Mouse (Mus musculus) limb, embryonic 14.5 days (tissue): ENCODE results near the gene Cnbd2. TPM values are rescaled to one million over a fixed set of nuclear protein-coding genes. Genes with fewer than 3 reads are reported as not detected.

Experiments
- ATAC-seq: fragments of 200-750 bp; cut with Nextera tagmentation; 2 replicates; pipeline ENCODE4 v1.8.0; 2017; ENCODE audit warnings: low read depth, moderate number of reproducible peaks, moderate TSS enrichment; ENCODE audit not compliant: low FRiP score
- DNase-seq: peaks from one replicate; pipeline ENCODE4 v3.0.0-alpha.2; 2015; ENCODE audit warnings: low spot score
- H3K27ac ChIP-seq: fragments of 300-500 bp; sonication (generic); replicated peaks from 2 replicates; pipeline ENCODE4 v1.5.1; 2014; ENCODE audit warnings: low read depth, mild to moderate bottlenecking, low read length, moderate library complexity, mixed read lengths
- H3K27me3 ChIP-seq: fragments of 300-500 bp; sonication (generic); 2 replicates; pipeline ENCODE4 v1.6.1; 2014; ENCODE audit warnings: low read length, mixed read lengths; ENCODE audit not compliant: control insufficient read depth, insufficient read depth
- H3K36me3 ChIP-seq: fragments of 300-500 bp; sonication (generic); 2 replicates; pipeline ENCODE4 v1.6.1; 2014; ENCODE audit warnings: mild to moderate bottlenecking, low read length, moderate library complexity, mixed read lengths; ENCODE audit not compliant: control insufficient read depth, insufficient read depth
- H3K4me1 ChIP-seq: fragments of 300-500 bp; sonication (generic); 2 replicates; pipeline ENCODE4 v1.6.1; 2014; ENCODE audit warnings: antibody characterized with exemption, low read length, mixed read lengths; ENCODE audit not compliant: control insufficient read depth, insufficient read depth
- H3K4me2 ChIP-seq: fragments of 300-500 bp; sonication (generic); replicated peaks from 2 replicates; pipeline ENCODE4 v1.6.1; 2014; ENCODE audit warnings: low read depth, mild to moderate bottlenecking, low read length, moderate library complexity; ENCODE audit not compliant: severe bottlenecking
- H3K4me3 ChIP-seq: fragments of 300-500 bp; sonication (generic); replicated peaks from 2 replicates; pipeline ENCODE4 v1.5.1; 2014; ENCODE audit warnings: low read length
- H3K9ac ChIP-seq: fragments of 300-500 bp; sonication (generic); 2 replicates; pipeline ENCODE4 v1.6.1; 2014; ENCODE audit warnings: mild to moderate bottlenecking, low read depth, low read length, moderate library complexity; ENCODE audit not compliant: severe bottlenecking
- H3K9me3 ChIP-seq: fragments of 300-500 bp; sonication (generic); 2 replicates; pipeline ENCODE4 v1.6.1; 2016; ENCODE audit warnings: low read length; ENCODE audit not compliant: control insufficient read depth
- POLR2A ChIP-seq: fragments of 200-500 bp; IDR thresholded peaks from 2 replicates; pipeline ENCODE4 v1.8.0; 2012; ENCODE audit warnings: inconsistent platforms, mild to moderate bottlenecking, moderate library complexity, borderline replicate concordance; ENCODE audit not compliant: insufficient read depth, insufficient read length; ENCODE audit errors: extremely low read depth
- WGBS: fragments of 180-500 bp; shearing (Covaris S2); extraction: QIAGEN DNeasy Blood & Tissue Kit; methylation state at CpG from one replicate; pipeline ENCODE4 v1.1.7; 2014; 5-methylcytosine and 5-hydroxymethylcytosine counted together
- polyA plus RNA-seq, 2 experiments: library from polyadenylated mRNA; depleted of rRNA in 1 of 2; stranded (reverse) in 1 of 2; unstranded in 1 of 2; fragments of >200 nt; fragmentation: Nextera tagmentation in 1 of 2; extraction: Ambion mirVana in 1 of 2; gene quantifications; 2 replicates each; pipeline versions ENCODE4 v1.2.1 to v1.2.3; 2012 to 2014

Gene Cnbd2
- polyA plus RNA-seq, 2 experiments: 2.2 to 4.6 TPM

DNA sequence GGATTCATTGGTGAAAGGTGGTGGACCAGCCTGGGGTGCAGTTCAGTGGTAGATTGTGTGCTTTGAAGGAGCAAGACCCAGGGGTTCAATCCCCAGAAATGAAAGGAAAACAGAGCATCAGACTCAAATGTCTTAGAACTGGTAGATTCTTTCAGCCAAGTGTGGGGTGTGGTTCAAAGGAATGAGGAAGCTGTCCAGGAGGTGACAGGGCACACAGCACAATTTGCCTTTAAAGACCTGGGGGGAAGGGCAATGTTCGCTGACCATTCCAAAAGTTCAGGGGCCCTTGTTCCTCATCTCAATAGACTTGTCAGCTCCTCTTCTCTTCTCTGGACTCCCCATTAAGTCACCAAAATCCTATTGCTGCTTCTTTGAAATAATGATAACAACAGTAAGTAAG is 105.1 kb downstream of the Cnbd2 start:
- no peak overlapping the region for H3K27ac ChIP-seq
- peaks cover 17% of the 10 kb centered on the region for H3K27me3 ChIP-seq
- ATAC-seq (no peak), DNase-seq (no peak)
- WGBS: 67% methylated on average over 1 of the region's 1 CpGs
- H3K9me3 ChIP-seq: no peaks in the 10 kb centered on the region
- no peaks in the 10 kb centered on the region for H3K36me3 ChIP-seq
- H3K9ac ChIP-seq: no peak overlapping the region
- H3K4me3 ChIP-seq: no peak overlapping the region
- no peak overlapping the region for H3K4me2 ChIP-seq
- no peak for TF ChIP-seq POLR2A
- 0 out of 2 replicates have a peak, but pooled peaks cover 10% of the 10 kb centered on the region for H3K4me1 ChIP-seq

DNA sequence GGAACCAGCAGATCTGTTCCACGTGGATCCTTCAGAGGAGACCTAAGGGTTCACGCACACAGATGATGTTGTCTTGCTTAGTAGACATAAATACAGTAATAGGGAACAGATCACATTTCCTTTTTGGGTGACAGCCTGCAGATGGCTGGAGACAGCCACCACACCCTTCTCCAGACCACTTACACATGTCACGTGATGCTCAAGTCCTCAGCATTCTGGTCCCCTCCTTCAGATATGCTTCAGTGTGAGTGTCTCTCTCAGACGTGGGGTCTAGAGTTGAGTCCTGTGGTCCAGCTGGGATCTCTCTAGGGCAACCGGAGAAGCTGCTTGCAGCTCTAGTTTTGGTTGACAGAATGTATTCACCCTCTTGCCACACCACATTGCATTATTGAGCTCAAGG is 106.4 kb downstream of the Cnbd2 start:
- Histone ChIP-seq H3K4me2 (no peak overlapping the region), H3K27me3 (peaks cover 26% of the 10 kb centered on the region), H3K36me3 (no peaks in the 10 kb centered on the region), H3K4me3 (no peak overlapping the region), H3K9ac (no peak overlapping the region), H3K4me1 (0 out of 2 replicates have a peak, but pooled peaks cover 10% of the 10 kb centered on the region), H3K9me3 (no peaks in the 10 kb centered on the region), H3K27ac (no peak overlapping the region)
- TF ChIP-seq POLR2A: no peak
- WGBS: 76% methylated on average over 5 of the region's 5 CpGs
- ATAC-seq (no peak), DNase-seq (no peak)

DNA sequence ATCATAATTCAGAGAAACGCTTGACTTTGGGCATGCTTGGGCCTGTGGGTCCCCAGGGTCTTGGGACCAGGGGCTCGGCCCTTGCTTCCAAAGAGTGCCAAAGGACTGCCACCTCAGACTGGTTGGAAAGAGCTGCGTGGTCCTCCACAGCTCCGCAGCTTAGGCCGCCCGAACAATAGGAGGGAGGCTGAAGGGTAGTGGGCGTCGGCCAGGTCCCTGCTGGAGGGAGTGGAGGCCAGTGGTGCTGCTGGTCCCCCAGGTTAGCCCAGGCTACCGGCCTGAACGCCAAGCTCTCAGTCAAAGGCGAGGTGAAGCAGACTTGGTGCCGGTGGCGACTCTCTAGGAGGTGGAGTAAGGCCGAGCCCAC is 108.2 kb downstream of the Cnbd2 start:
- DNase-seq (no peak), ATAC-seq (no peak)
- Histone ChIP-seq H3K27me3 (peaks cover 26% of the 10 kb centered on the region), H3K4me3 (peak overlapping the region; percentile 64), H3K9ac (peak overlapping the region; percentile 70), H3K36me3 (no peaks in the 10 kb centered on the region), H3K4me2 (peak overlapping the region; percentile 95), H3K4me1 (0 out of 2 replicates have a peak, but pooled peaks cover 10% of the 10 kb centered on the region), H3K27ac (0 out of 2 replicates have a peak overlapping the region, but pooled peaks have one; percentile 19), H3K9me3 (no peaks in the 10 kb centered on the region)
- 14% methylated on average over 12 of the region's 14 CpGs for WGBS
- TF ChIP-seq POLR2A: no peak

DNA sequence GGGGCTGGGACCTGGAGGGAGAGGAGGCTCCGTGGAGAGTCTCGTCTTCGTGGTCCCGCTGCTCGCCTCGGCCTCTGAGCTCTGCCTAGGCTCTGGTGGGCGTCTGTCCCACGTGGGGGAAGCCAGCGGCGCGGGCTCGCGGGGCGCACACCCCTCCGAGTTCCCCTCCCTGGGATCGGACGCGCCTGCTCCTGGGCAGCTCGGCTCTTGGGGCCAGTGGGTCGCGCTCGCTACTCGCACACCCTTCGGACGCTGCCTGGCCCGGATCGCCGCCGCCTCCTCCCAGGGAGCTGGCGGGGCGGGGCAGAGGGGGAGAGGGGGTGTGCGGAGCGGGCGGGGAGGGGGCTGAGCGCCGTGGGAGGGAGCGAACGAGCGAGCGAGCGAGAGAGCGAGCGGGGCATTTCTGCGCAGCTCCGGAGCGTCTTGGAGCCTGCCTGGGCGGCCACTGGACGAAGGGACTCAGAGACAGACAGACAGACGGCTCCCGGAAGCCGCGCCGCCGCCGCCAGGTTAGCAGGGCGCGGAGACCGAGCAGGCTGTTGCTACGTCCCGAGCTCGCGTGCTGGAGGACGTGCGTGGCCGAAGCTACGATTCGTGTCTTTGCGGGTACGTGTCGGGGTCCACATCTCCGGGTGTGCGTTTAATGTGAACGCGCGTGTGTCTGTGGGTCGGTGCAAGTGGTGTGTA is 108.7 kb downstream of the Cnbd2 start, which contains the start of gene Epb41l1:
Epb41l1 (plus strand) TSS at position 216 of the 687 bp plus-strand sequence.
- peak; percentile 69 for ATAC-seq
- Histone ChIP-seq H3K27ac (0 out of 2 replicates have a peak within 1 kb of the TSS, but pooled peaks have one; percentile 19), H3K36me3 (no peaks in the 10 kb centered on the region), H3K9me3 (no peaks in the 10 kb centered on the region), H3K27me3 (peaks cover 26% of the 10 kb centered on the region), H3K4me1 (0 out of 2 replicates have a peak, but pooled peaks cover 10% of the 10 kb centered on the region), H3K4me3 (peak within 1 kb of the TSS; percentile 64), H3K9ac (peak within 1 kb of the TSS; percentile 70), H3K4me2 (peak within 1 kb of the TSS; percentile 95)
- TF ChIP-seq POLR2A: no peak
- 4% methylated on average over 54 of the region's 76 CpGs for WGBS
- no peak for DNase-seq

DNA sequence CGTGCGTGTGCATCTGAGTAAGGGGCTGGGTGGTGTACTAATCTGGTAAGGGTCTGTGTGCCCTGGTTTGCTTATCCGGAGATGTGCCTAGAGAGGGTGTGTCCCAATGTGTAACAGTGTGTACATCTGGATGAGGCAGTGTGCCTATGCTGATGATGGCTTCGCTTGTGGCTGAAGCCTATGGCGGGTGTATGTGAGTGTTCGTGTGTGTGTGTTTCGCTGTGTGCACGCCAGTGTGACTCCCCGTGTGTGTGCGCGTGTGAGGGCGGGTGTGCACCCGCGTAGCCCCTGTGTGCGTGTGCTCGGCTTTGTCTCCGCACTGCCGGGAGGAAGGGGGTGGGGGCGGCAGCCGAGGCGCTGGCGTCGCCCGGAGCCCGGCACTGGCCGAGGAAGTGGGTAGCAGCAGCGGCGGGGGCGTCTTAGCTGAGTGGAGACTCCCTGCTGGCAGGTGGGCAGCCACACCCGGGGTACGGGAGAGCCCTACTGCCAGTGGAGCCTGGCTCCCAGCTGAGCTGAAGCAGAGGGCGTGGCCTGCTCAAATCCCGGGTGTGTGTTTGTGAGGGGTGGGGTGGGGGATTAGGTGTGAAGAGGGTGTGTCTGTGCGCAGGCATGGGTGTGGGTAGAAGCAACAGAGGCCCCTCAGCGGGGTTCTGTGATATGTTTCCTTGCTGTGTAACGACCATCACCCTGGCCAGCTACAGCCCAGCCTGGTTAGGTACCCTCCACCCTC is 109.4 kb downstream of the Cnbd2 start:
- H3K27me3 ChIP-seq: peaks cover 26% of the 10 kb centered on the region
- 0 out of 2 replicates have a peak, but pooled peaks cover 10% of the 10 kb centered on the region for H3K4me1 ChIP-seq
- 1% methylated on average over 36 of the region's 36 CpGs for WGBS
- H3K9ac ChIP-seq: peak overlapping the region; percentile 70
- no peaks in the 10 kb centered on the region for H3K36me3 ChIP-seq
- H3K4me2 ChIP-seq: peak overlapping the region; percentile 95
- ATAC-seq (peak; percentile 45), DNase-seq (no peak)
- H3K4me3 ChIP-seq: peak overlapping the region; percentile 64
- H3K27ac ChIP-seq: 0 out of 2 replicates have a peak overlapping the region, but pooled peaks have one; percentile 19
- no peaks in the 10 kb centered on the region for H3K9me3 ChIP-seq
- TF ChIP-seq POLR2A: no peak
